Mouse (Mus musculus): ENCODE measurements around the gene Gpn2.

The Gpn2 gene

DNA sequence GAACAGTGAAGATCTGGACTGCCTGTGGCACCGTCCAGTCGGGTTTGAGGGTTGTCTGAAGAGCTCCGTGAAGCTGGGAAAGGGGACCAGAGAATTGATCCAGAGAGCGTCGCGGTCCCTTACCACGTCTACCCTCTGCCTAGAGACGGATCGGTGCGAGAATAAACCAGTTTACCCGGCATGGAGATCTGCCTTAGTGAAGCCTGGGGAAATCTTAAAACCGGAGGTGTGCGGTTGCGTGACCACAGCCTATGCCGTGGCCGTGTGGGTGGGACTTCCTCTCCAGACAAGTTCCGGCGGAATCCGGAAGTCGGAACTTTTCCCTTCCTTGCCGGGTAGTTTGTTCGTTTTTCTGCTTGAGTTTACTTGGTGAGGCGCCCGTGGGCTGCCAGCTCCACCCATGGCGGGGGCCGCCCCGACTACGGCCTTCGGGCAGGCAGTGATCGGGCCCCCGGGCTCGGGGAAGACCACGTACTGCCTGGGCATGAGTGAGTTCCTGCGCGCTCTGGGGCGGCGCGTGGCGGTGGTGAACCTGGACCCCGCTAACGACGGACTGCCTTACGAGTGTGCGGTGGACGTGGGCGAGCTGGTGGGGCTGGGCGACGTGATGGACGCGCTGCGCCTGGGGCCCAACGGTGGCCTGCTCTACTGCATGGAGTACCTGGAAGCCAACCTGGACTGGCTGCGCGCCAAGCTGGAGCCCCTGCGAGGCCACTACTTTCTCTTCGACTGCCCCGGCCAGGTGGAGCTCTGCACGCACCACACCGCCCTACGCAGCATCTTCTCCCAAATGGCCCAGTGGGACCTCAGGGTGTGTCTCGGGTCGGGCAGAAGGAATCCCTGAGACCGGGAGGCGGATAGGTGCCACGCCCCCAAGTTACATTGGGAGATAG, at the start of gene Gpn2:
Gene Gpn2, plus strand, starts transcription at position 304 of the 893 bp plus-strand sequence.
- DNase-seq (ENCODE audit: low read depth, low spot score) = peak; percentile 82

DNA sequence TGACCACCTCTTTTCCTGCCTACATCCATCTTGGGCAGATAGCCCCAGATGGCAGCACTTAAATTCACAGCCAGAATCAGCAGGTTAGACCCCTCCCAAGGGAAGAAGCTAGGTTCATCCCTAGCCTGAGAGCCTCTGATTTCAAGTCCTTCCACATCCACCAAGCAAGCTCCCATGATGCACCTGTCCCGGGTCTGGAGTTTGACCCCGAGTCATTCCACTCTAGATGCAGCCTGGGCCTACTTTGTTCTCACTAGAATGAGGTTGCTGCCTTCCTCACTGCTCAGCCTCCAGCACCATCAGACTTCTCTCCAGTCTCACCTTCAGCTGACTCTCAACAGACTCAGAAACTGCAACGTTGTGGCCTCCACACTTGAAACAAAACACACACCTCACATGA, 48.1 kb upstream of the Gpn2 start:
- no peak for DNase-seq (ENCODE audit: low read depth, low spot score)

DNA sequence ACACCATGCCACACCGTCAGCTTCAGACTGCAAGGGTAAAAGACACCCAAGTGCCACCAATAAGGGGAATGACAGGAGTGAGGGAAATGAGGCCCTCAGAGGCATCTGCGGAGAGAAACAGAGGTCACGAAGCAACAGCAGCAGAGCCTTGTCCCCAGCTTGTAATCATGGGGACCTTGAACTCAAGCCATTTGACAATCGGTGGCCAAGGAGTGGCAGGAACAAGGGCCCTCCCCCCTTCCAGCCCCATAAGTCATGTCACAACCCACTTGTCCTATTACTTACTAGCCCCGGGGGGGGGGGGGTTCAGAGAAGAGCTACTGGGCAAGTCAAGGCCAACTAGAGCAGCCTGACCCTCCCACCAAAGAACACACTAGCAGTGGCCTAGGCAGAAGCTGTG, 47.5 kb upstream of the Gpn2 start:
- no peak for DNase-seq (ENCODE audit: low read depth, low spot score)

DNA sequence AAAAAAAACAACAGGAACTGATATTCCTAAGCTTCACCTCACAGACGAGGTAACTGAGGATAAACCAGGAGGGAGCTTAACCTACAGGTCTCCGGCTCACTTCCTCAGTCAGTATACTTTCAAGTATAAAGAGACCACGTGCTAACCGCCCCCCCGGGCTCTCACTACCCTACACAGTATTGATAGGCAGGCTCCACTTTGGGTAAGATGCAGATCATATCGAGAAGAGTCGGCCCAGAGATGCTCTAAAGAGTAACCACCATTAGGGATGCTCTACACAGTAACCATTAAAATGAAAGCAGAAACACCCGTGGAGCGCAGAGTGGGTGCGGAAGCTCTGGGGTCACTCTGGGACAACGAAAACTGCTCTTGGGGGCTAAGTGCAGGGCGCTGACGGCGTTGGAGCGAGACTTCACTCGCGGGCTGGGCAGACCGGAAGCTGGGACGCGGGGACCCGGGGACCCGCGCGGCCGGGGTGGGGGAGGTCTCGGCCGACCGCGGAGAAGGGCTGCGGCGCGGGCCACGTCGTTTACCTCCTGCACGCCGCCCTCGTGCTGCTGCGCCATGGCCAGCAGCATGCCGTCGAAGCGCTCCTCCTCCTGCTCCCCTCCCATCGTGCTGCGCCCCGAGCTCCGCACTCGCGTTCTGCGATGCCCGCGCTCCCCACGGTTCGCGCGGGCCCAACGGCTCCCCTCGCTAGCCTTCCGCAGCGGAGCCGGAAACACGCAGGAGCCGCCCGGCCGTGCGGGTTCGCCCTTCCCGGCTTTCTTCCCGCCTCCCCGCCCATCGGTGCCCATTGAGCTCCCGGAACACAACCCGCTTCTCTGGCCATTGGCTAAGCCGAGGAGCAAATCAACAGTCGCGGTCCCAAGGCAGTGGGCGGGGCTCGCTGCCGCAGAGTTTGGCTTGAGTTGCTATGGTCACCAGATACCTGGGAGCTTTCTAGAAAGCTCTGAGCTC, 38.6 kb upstream of the Gpn2 start, which contains the start of gene Nudc:
Gene Nudc, minus strand, starts transcription at position 725 of the 960 bp plus-strand sequence.
- peak; percentile 91 for DNase-seq (ENCODE audit: low read depth, low spot score)

DNA sequence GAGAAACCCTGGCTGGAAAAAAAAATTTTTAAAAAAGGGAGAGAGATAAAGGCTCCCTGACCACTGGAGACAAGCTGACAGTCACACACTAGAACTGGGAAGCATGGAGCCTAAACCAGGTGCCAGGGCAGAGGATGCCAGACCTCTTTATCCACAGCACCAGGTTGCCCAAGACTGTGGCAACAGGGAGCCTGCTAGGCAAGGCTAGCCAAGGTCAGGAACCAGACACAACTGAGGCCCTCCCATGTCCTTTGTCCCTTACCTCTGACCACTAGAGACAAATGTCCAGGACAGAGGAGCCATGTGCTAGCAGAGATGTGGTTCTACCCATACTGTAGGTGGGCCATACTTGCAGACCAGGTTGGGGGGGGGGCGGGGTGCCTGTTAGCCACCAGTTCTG, 32.1 kb upstream of the Gpn2 start:
- no peak for DNase-seq (ENCODE audit: low read depth, low spot score)

DNA sequence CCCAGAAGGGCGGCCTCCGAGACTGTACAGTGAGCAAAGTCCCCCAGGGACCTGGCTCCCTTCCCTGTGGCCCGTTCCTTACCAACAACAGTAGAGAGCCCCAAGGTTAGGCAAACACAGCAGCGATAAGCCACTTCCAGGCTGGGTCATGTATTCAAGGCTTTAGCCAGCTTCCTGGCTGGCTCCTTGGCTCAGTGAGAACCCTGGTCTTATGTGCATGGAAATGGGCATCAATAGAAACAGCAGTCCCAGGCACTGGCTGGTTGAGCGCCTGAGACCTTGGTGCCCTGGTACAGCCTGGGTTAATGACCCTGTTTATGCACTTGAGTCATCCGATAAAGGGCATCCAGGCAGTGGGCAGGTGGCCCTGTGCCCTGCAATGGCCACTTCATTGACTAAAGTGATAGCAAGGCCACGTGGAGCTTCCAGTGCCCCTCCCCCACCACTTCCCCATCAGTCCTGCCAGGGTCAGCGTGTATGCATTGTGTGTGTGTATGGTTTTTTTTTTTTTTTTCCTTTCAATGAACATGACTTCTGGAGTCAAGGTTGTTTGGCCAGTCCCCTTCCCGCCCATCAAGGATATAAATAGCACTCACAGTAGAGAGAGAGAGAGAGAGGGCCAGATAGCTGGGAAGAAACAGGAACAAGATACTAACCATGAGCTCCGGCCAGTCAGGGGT, 31.3 kb upstream of the Gpn2 start, which contains the start of gene Nr0b2:
Gene Nr0b2, plus strand, starts transcription at position 609 of the 680 bp plus-strand sequence.
- no peak for DNase-seq (ENCODE audit: low read depth, low spot score)

DNA sequence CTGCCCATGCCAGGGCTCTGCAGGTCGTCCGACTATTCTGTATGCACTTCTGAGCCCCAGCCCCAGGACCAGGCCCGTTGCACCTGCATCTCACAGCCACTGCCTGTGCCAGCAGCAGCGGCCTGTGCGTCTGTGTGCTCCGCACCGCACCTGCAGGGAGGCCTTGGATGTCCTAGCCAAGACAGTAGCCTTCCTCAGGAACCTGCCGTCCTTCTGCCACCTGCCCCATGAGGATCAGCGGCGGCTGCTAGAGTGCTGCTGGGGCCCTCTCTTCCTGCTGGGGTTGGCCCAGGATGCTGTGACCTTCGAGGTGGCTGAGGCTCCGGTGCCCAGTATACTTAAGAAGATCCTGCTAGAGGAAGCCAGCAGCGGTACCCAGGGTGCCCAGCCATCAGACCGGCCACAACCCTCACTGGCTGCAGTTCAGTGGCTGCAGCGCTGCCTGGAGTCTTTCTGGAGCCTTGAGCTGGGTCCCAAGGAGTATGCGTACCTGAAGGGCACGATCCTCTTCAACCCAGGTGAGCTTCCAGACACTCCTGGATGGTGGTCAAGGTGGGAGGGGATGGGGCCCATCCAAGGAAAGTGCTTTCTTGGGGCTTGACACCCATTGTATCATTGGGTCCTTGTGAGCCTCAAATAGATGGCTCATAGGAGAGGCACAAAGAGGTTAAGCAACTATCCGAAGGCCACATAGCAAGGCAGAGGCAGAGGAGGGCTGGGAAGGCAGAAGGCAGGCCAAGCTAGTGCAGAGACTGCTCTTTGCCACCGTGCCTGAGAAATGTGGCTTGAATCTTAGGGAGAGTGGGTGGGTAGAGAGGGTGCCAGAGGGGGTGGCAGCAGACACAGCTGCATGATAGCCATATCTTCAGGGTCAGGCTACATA, 30.5 kb upstream of the Gpn2 start:
- no peak for DNase-seq (ENCODE audit: low read depth, low spot score)

DNA sequence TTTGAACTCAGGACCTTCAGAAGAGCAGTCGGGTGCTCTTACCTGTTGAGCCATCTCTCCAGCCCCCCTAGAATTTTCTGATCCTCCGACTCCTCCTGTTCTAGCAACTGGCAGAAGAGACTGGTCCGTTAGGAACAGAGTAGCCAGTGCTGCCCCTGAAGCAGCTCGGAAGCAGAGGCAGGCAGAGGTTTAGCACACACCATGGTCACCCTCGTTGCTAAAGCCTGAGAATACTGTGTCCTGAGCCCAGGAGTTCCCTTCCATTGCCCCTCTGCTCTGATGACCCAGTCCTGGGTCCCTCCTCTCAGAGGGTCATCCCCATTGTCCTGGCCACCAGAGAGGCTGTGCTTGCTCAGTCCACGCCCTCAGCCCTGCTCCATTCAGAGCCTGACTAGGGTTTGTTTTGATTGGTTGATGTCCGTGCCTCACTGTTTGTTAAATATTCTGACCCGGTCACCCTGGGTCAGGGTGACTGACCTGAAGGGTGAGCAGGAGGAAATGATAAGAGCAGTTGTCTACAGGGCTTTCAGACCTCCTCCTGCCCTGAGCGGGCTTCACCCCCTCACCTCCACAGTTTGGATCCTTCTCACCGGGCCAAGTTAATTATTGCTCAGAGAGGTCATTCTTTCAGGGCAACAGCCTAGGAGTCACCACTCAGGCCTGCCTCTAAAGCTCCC, 27.0 kb upstream of the Gpn2 start:
- DNase-seq (ENCODE audit: low read depth, low spot score) = no peak

DNA sequence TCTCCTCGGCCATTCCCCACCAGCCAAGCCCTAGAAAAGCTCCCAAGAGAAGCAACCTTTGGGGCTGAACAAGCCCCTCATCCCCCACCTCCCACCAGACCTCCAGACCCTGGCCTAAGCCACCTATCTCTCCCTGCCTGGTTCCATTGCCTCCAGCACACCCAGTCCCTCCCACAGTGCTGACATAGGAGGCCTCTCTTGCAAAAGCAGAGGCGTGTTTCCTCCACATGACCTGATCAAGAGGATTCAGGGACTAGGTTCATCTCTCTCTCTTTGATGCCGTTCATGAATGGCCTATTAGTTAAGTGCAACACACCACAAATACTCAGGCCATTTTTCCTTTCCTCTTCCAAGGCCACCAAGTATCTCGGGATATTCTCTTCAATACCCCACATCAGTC, 24.3 kb upstream of the Gpn2 start:
- no peak for DNase-seq (ENCODE audit: low read depth, low spot score)

DNA sequence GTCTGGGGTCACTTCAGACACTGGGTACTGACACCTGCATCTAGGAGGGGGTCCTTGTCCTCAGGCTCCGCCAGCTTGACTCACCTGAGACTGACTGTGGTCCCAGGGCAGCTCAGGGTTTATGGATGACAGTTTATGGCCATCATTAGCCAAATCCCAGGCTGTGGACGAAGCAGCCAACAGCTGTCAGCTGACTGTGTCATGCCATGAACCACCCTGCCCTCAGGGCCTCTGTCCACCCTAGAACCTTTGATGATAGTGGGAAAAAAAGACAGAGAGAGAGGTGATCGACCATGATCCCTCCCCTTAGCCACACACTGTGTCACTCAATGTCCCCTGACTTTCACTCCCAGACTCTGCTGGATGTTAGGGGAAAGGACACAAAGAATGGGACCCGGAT, 22.5 kb upstream of the Gpn2 start:
- DNase-seq (ENCODE audit: low read depth, low spot score) = no peak

DNA sequence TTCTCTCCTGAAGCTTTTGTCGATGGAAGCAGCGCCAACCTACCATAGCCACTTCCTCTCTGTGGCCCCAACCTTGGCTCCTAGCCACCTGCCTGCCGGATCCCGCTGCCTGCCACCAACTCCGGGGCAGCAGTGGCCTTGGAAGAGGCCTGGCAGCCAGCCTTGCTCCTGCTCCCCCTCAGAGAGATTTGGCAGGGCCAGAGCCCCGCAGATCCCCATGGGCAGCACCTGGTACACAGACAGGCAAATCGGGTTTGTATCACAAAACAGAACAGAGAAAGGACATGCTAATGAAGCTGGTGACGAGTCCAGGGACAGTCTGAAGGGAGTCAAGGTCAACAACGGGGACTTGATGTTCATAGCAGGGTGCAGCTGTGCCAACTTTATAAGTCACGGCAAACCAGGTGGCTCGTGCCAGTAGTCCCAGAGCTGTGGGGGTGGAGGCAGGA, 21.0 kb upstream of the Gpn2 start:
- no peak for DNase-seq (ENCODE audit: low read depth, low spot score)

DNA sequence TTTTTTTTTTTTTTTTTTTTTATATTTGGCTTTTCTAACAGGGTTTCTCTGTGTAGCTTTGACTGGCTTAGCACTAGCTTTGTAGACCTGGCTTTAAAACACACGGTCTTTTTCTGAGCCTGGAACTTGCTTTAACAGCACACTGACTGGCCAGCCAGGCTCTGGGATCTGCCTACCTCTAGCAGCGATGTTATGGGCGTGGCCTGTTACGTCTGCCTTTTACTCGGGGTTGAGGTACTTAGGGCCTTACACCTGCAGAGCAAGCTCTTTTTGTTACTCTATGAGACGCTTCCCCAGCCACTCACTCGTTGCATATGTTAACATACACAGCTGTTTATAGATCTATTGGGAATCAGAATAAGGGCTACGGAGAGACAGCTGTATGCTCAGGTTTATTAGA, 16.9 kb upstream of the Gpn2 start:
- DNase-seq (ENCODE audit: low read depth, low spot score) = no peak

DNA sequence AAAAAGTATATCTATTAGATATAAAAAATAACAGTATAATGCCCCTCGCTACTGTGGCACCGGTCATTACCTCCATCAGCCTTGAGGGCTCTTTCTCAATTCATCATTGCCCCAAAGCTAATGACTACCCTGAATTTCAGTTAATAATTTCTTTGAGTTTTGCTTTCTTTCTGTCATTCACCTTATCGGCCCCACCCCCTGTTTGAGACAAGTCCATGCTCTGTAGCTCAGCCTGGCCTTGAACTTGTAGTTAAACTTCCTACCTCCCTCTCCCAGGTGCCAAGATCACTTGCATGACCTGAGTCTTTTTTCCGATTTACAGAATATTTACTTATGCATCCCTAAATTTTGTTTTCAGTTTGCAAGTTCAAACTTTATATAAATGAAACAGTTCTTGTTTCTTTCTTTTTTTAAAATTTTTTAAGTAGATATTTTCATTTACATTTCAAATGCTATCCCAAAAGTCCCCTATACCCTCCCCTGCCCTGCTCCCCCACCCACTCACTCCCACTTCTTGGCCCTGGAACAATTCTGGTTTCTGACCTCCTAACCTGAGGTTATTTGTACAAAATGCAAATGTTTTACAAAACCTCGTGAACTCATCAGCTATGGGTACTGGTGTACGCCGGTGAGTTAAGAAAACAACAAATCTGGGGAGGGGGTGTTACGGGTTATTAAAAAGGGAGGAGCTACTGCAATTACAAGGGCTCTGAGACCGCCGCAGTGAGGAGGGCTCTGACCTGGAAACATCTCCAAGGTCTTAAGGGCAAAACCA, 14.7 kb upstream of the Gpn2 start:
- no peak for DNase-seq (ENCODE audit: low read depth, low spot score)

DNA sequence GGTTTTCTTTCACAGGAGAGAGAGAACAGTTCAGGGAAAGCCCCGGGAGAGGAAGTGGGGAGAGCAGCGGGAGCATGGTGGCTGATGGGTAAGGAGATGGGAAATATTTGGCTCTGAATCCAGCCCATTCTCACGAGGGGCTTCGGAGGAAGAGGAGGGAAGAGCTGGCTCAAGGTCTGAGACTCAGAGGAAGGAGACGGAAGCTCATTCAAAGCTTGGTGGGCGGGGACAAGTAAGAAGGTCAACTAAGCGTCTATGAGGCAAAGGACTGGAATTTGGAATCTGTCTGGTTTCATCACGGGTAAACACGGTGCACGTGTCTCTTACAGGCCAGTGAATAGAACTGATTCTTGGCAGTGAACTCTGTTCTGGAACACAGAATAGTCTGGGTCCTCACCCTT, 14.1 kb upstream of the Gpn2 start:
- DNase-seq (ENCODE audit: low read depth, low spot score) = no peak

DNA sequence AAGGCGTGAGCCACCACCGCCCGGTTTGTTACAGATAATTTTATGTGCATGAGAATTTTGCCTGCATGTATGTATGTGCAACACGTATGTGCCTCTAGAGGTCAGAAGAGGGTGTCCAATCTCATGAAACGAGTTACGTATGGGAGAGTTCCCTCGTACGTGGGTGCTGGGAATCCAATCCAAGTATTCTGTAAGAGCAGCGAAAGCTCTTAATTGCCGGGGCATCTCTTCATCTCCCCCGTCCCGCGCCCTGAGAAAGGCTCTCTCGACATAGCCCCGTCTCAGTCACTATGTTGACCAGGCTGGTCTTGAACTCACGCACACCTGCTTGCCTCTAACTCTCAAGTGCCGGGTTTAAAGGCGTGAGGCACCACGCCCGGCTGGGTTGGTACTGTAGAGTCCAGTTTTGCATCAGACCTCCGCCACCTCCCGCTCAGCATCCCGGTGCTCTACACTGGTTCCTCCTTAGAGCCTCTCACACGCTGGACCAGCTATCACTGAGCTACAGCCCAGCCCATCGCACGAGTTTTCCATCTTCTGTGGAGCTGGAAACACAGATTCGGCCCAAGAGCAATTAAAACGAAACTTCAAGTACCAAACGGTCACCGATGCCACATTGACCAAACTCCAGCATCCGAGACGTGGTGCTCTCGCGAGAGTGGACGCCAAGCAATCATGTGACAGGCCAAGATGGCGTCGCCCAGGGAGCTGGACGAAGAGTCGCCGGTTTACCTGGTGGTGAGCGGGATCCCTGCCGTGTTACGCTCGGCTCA, 9.9 kb upstream of the Gpn2 start, which contains the start of gene Gpatch3:
Gene Gpatch3, plus strand, starts transcription at position 676 of the 773 bp plus-strand sequence.
- peak; percentile 84 for DNase-seq (ENCODE audit: low read depth, low spot score)

DNA sequence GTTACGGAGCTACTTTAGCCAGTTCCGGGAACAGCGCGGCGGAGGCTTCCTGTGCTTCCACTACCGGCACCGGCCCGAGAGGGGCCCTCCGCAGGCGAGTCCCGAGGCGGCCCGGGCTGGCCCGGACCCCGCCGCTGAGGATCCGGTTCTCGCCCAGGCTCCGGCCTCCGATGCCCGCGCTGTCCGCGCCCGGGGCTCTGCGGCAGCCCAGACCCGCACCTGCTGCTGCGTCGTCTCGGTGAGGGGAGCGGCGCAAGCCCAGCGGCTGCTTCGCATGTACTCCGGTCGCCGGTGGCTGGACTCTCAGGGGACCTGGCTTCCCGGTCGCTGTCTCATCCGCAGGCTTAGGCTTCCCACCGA, 9.3 kb upstream of the Gpn2 start:
- no peak for DNase-seq (ENCODE audit: low read depth, low spot score)

DNA sequence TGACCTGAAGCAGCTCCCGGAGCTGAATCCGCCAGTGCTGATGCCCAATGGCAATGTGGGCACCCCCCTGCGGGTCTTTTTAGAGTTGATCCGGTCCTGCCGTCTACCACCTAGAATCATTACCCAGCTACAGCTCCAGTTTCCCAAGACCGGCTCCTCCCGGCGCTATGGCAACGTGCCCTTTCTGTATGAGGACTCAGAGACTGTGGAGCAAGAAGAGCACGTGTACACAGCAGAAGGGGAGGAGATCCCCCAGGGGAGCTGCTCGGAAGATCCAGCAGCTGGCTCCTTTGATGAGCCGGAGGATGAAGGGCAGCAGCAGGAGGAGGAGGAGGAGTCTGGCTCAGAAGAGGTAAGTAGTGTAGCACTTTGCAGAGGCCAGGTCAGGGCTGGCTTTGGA, 6.2 kb upstream of the Gpn2 start:
- DNase-seq (ENCODE audit: low read depth, low spot score) = no peak

DNA sequence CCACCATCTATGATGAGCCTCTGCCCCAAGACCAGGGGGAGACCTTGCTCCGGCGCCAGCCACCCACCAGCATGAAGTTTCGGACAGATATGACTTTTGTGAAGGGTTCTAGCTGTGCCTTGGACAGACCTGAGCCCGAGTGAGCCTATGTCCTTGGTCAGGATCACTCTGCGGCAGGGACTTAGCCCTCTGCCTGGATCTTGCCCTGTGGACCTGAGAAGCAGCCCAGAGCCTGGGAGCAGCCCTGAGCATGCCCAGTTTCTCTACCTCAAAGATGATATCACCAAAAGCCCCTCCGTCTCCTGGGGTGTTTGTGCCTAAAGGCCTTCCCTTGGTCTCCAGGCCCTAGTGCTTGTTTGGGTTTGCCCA, 488 bp upstream of the Gpn2 start:
- no peak for DNase-seq (ENCODE audit: low read depth, low spot score)

DNA sequence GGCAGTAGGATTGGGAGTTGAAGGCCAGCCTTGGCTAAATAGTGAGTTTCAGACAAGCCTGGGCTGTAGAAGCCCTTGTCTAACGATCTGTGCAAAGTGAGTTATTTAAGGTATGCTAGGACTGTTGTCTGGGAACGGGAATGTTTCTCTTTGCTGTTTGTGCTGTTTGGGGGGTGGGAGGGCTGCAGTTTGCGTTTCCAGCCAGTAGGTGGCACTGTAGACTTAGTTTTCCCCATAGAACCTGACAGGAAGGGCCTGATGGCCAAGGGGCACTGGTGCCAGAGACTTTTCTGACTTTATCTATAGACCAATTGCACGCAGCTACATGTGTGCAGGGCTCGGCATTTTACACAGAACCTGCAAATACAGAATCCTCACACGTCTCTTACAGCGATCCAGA, 8.4 kb downstream of the Gpn2 start:
- no peak for DNase-seq (ENCODE audit: low read depth, low spot score)
